Mouse (Mus musculus) brown adipose tissue, adult 24 weeks (tissue): Measurements from ENCODE around the gene Chchd2. TPM values are rescaled to one million over a fixed set of nuclear protein-coding genes. Genes with fewer than 3 reads are reported as not detected.
A peak's percentile ranks its signal among the peaks of the same experiment; 100 is the strongest.
"Not testable (repeated sequence)": the region's sequence is repeated elsewhere in the genome, so short reads cannot be mapped to it uniquely, and the experiment has no call there.

Source experiments
- H3K27ac ChIP-seq: fragments of 200-500 bp; replicated peaks from 2 replicates; pipeline ENCODE4 v1.5.1; 2012; ENCODE audit warnings: low read depth, mild to moderate bottlenecking, low read length
- H3K4me1 ChIP-seq: fragments of 200-500 bp; 2 replicates; pipeline ENCODE4 v1.6.1; 2012; ENCODE audit warnings: low read length, mixed read lengths; ENCODE audit not compliant: control insufficient read depth, insufficient read depth, insufficient read length
- H3K4me3 ChIP-seq: fragments of 200-500 bp; 2 replicates; pipeline ENCODE4 v1.5.1; 2012; ENCODE audit warnings: low read depth, mild to moderate bottlenecking, low read length, moderate library complexity; ENCODE audit not compliant: insufficient read depth
- polyA plus RNA-seq: library from polyadenylated mRNA; stranded (reverse); fragments of >200 nt; gene quantifications from 2 replicates; pipeline ENCODE4 v1.2.4, GENCODE M21; 2012; ENCODE audit not compliant: missing spikeins, insufficient read depth, insufficient read length

Gene Chchd2
- polyA plus RNA-seq, 1 experiment, result 1,785 TPM

DNA sequence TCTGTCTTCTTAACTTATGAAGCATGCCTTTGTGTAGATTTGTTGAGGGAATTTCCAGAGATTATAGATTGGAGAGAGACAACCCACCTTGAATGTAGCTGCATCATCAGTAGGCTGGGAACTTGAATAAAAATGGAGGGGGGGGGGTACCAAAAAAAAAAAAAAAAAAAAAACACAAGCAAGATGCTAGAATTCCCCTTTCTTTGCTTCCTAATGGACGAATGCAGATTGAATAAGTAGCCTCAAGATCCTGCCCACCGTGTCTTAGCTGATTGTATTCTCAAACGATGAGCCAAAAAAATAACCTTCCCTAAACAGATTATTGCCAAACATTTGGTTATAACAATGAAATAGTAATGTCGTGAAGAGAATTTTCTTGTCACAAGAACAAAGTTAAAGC, 20.5 kb upstream of the Chchd2 start:
- peaks cover 7% of the 10 kb centered on the region; the same call in 1 of the 2 replicates for H3K4me1 ChIP-seq
- peak overlapping the region; percentile 80 for H3K4me3 ChIP-seq
- H3K27ac ChIP-seq, result no peak overlapping the region

- no peak within 1 kb of the TSS for H3K27ac ChIP-seq
- no peaks in the 10 kb centered on the region for H3K4me1 ChIP-seq
- H3K4me3 ChIP-seq, result no peak within 1 kb of the TSS
Observed at GRCm38 (mm10) chr5:129898449-129898848, 11.2 kb upstream of the Chchd2 start, which contains the start of gene Phkg1. Phkg1 (minus strand) TSS chr5:129898549.

- Histone ChIP-seq H3K4me3 (peak within 1 kb of the TSS; percentile 76), H3K4me1 (no peaks in the 10 kb centered on the region), H3K27ac (no peak within 1 kb of the TSS)
Observed at GRCm38 (mm10) chr5:129895198-129896088, 8.2 kb upstream of the Chchd2 start, which contains the start of gene Zbed5. Zbed5 (plus strand) TSS chr5:129895723.

- H3K4me1 ChIP-seq, H3K27ac ChIP-seq, H3K4me3 ChIP-seq: not testable (repeated sequence)
Observed at GRCm38 (mm10) chr5:129890390-129890789, 3.1 kb upstream of the Chchd2 start.

DNA sequence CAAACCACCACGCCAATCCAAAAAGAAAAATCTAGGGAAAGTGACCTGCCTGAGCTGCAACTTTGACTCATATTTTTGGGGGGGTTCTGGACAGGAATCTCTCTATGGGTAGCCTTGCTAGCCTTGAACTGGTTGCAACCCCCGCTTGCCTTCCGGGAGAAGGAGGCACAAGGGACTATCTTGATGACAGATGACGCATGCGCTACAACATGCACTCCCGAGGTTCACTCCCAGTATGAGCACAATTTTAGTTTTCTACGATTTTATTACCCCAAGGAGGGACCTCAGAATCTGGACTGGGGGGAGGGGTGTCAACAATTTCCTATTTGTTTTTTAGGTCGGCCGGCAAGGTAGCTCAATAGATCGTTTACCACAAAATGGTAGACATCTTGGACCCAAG, 999 bp downstream of the Chchd2 start:
- peak overlapping the region; percentile 43; the same call in 1 of the 2 replicates for H3K27ac ChIP-seq
- peaks cover 5% of the 10 kb centered on the region; the same call in 1 of the 2 replicates for H3K4me1 ChIP-seq
- peak overlapping the region; percentile 70 for H3K4me3 ChIP-seq

- Histone ChIP-seq H3K27ac (no peak overlapping the region), H3K4me1 (no peaks in the 10 kb centered on the region; the same call in 1 of the 2 replicates), H3K4me3 (no peak overlapping the region)
Observed at GRCm38 (mm10) chr5:129879888-129880287, 7.4 kb downstream of the Chchd2 start.

- 0 out of 2 replicates have a peak overlapping the region, but pooled peaks have one; percentile 15 for H3K27ac ChIP-seq
- no peaks in the 10 kb centered on the region for H3K4me1 ChIP-seq
- 0 out of 2 replicates have a peak overlapping the region, but pooled peaks have one; percentile 6 for H3K4me3 ChIP-seq
Observed at GRCm38 (mm10) chr5:129878946-129879345, 8.3 kb downstream of the Chchd2 start.

- no peak overlapping the region for H3K4me3 ChIP-seq
- no peaks in the 10 kb centered on the region for H3K4me1 ChIP-seq
- 0 out of 2 replicates have a peak overlapping the region, but pooled peaks have one; percentile 15 for H3K27ac ChIP-seq
Observed at GRCm38 (mm10) chr5:129877731-129878455, 9.4 kb downstream of the Chchd2 start.

- Histone ChIP-seq H3K4me1 (no peaks in the 10 kb centered on the region), H3K27ac (no peak overlapping the region), H3K4me3 (no peak overlapping the region)
Observed at GRCm38 (mm10) chr5:129875098-129875497, 12.2 kb downstream of the Chchd2 start.

- Histone ChIP-seq H3K27ac (no peak overlapping the region), H3K4me1 (no peaks in the 10 kb centered on the region), H3K4me3 (no peak overlapping the region)
Observed at GRCm38 (mm10) chr5:129873942-129874341, 13.3 kb downstream of the Chchd2 start.

DNA sequence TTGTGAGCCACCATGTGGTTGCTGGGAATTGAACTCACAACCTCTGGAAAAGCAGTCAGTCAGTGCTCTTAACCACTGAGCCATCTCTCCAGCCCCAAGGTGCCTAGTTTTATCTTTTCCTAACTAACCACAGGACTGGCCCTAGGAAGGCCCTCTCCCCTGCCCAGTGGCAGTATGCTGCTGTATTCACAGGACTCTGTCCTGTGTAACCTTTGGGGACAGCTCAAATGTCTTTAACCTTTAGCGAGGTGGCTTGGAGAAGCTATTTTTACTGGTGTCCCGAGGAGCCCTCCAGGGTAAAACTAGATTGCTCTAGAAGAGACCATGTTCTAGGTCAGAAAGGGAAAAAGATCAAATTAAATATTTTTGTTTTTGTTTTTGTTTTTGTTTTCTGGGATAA, 16.0 kb downstream of the Chchd2 start:
- no peaks in the 10 kb centered on the region for H3K4me1 ChIP-seq
- no peak overlapping the region for H3K27ac ChIP-seq
- H3K4me3 ChIP-seq, result no peak overlapping the region

DNA sequence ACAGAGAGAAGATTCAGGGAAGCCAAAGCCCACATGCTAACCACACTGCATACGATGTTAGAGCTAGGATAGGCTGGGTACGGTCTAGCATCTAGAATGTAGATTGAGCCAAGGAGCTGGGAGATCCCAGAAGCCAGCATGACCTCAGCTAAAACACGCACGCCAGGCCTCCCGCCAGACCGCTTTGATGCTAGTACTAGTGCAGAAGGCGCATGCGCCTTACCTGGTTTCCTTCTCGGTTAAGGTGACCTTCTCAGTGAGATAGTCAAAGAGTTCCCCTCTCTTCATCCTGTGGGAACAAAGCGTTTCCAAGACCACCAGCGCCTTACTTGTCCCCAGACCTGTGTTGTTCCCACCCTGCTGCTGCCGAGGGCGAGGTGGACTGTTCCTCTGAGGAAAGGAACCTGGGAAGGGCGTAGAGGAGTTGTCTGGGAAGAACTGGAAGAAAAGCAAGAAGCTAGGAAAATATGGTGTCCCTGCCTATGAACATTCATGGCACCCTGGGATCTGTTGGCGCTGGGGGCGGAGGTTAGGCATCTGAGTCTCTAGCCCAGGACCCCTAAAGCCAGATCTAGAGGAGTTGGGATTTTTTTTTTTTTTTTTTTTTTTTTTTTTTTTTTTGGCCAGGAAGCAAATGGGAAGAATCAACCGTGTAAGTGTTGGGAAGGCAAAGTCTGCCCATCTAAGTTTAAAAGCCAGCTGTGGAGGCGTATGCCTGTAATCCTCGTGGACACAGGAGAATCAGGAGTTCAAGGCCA, 17.9 kb downstream of the Chchd2 start:
- H3K27ac ChIP-seq, result no peak overlapping the region
- H3K4me3 ChIP-seq, result no peak overlapping the region

GRCm38 (mm10) chr5:129865841-129866240, 21.4 kb downstream of the Chchd2 start:
- Histone ChIP-seq H3K4me1 (no peaks in the 10 kb centered on the region), H3K27ac (no peak overlapping the region)

More for the DNA sequence above, 17.9 kb downstream of the Chchd2 start:
- no peaks in the 10 kb centered on the region for H3K4me1 ChIP-seq

GRCm38 (mm10) chr5:129864467-129864866, 22.8 kb downstream of the Chchd2 start:
- Histone ChIP-seq H3K4me1 (no peaks in the 10 kb centered on the region), H3K4me3 (no peak overlapping the region), H3K27ac (no peak overlapping the region)

More at GRCm38 (mm10) chr5:129865841-129866240, 21.4 kb downstream of the Chchd2 start:
- no peak overlapping the region for H3K4me3 ChIP-seq
